Mouse (Mus musculus) forebrain, embryonic 13.5 days (tissue): ENCODE measurements around the gene Adarb2. TPM values are rescaled to one million over a fixed set of nuclear protein-coding genes. Genes with fewer than 3 reads are reported as not detected.

Experiments
- ATAC-seq: fragments of 200-750 bp; cut with Nextera tagmentation; 2 replicates; pipeline ENCODE4 v1.8.0; 2017
- H3K27ac ChIP-seq: fragments of 300-500 bp; sonication (generic); 2 replicates; pipeline ENCODE4 v1.5.1; 2015; ENCODE audit warnings: inconsistent platforms, mild to moderate bottlenecking, moderate library complexity
- H3K27me3 ChIP-seq: fragments of 300-500 bp; sonication (generic); 2 replicates; pipeline ENCODE4 v1.6.1; 2015; ENCODE audit warnings: mild to moderate bottlenecking, inconsistent platforms
- H3K36me3 ChIP-seq: fragments of 300-500 bp; sonication (generic); 2 replicates; pipeline ENCODE4 v1.6.1; 2015; ENCODE audit warnings: mild to moderate bottlenecking, inconsistent platforms; ENCODE audit not compliant: poor library complexity, severe bottlenecking
- H3K4me1 ChIP-seq: fragments of 300-500 bp; sonication (generic); 2 replicates; pipeline ENCODE4 v1.6.1; 2015; ENCODE audit warnings: inconsistent platforms
- H3K4me2 ChIP-seq: fragments of 300-500 bp; sonication (generic); 2 replicates; pipeline ENCODE4 v1.6.1; 2015; ENCODE audit warnings: inconsistent platforms, mild to moderate bottlenecking, moderate library complexity
- H3K4me3 ChIP-seq: fragments of 300-500 bp; sonication (generic); 2 replicates; pipeline ENCODE4 v1.5.1; 2015; ENCODE audit warnings: mild to moderate bottlenecking, inconsistent platforms
- H3K9ac ChIP-seq: fragments of 300-500 bp; sonication (generic); 2 replicates; pipeline ENCODE4 v1.6.1; 2015; ENCODE audit warnings: mild to moderate bottlenecking, inconsistent platforms
- H3K9me3 ChIP-seq: fragments of 300-500 bp; sonication (generic); replicated peaks from 2 replicates; pipeline ENCODE4 v1.6.1; 2016; ENCODE audit warnings: inconsistent platforms
- WGBS: fragments of 180-500 bp; shearing (Covaris S2); methylation state at CpG from one replicate; pipeline ENCODE4 v1.1.7; 2015; 5-methylcytosine and 5-hydroxymethylcytosine counted together
- polyA plus RNA-seq: library from polyadenylated mRNA; unstranded; fragments of >200 nt; fragmentation: Nextera tagmentation; extraction: Ambion mirVana; gene quantifications from 2 replicates; pipeline ENCODE4 v1.2.1, GENCODE M21; 2015

Gene Adarb2
- polyA plus RNA-seq, 1 experiment from 2014 or later = 8.9 TPM

DNA sequence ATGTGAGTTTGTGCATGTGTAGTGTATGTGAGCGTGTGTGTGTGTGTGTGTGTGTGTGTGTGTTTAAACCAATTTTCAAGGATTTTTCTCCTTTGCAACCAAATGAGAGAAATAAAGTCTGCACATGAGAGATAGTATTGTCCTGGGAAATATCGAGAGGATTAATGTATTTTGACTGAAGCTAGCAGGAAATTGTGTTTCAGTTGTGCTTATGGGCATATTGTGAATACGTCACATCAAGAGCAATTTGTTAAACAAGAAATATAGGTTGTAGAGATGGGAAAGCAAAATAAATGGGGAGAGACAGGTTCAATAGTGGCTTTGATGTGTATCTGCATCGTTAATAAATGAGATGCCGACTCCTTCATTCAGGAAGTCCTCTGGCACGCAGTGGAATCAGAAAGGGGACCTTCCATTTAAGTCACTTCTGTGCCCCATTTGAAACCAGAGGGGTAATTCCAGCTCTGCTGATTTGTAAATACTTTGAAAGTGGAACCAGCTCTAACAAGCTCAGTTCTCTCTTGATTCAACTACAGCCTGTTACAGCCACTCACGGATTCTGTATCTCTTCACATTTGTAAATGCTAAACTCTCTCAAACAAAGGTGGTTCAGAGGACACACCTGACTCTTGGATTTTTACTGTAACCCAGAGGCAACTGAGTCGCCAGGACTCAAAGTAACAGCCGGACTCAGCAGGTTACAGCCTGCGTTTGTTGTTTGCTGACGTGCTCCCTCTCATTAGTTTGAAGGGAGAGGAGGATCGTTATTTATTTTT lies 265.1 kb downstream of the Adarb2 start:
- WGBS = 57% methylated on average over 12 of the region's 12 CpGs
- H3K9me3 ChIP-seq = no peaks in the 10 kb centered on the region
- no peak overlapping the region for H3K9ac ChIP-seq
- no peaks in the 10 kb centered on the region for H3K36me3 ChIP-seq
- no peaks in the 10 kb centered on the region for H3K27me3 ChIP-seq
- no peaks in the 10 kb centered on the region for H3K4me1 ChIP-seq
- no peak overlapping the region for H3K4me2 ChIP-seq
- no peak overlapping the region for H3K27ac ChIP-seq
- ATAC-seq = no peak
- no peak overlapping the region for H3K4me3 ChIP-seq

DNA sequence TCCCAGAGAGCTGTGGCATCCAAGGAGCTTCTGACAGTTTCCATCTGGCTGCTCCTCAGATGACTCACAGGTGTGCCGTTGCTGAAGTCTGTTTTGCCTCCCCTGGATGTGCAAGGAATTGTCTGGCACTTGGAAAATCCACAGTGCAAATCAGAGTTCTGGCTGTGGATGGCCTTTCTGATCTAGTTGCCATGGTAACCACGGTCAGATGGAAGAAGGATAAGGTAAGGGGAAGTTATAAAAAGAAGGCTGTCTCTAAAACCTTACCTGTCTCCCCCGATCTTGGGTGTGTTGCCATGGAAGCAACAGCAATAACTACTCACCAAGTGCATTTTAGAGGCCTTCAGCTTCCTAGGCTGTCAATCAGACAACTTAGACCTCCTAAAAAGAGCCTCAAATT lies 273.6 kb downstream of the Adarb2 start:
- WGBS = 72% methylated on average over 3 of the region's 3 CpGs
- H3K9ac ChIP-seq = no peak overlapping the region
- H3K9me3 ChIP-seq = no peaks in the 10 kb centered on the region
- H3K27ac ChIP-seq = no peak overlapping the region
- no peaks in the 10 kb centered on the region for H3K36me3 ChIP-seq
- no peak for ATAC-seq
- no peaks in the 10 kb centered on the region for H3K4me1 ChIP-seq
- H3K4me3 ChIP-seq = no peak overlapping the region
- no peaks in the 10 kb centered on the region for H3K27me3 ChIP-seq
- no peak overlapping the region for H3K4me2 ChIP-seq

DNA sequence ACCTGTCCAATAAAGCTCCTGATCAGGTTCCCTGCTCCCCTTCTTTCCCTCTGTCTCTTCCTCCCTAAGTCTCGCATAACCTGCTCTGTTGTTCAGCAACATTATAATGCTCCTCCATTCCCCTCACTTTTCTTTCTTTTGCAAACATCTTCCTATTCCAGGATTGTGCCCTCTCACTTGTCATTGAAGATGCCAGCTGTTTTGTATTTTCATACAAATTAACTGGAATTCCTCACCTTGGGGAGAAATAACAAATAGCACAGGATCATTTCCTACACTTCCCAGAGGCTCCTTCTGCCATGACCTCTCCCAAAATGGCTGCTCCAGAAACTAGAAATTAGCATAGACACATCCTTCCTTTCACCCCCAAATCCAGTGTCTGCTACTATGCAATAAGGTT lies 276.1 kb downstream of the Adarb2 start:
- Histone ChIP-seq H3K36me3 (no peaks in the 10 kb centered on the region), H3K4me1 (no peaks in the 10 kb centered on the region), H3K4me3 (no peak overlapping the region), H3K9ac (no peak overlapping the region), H3K27me3 (no peaks in the 10 kb centered on the region), H3K4me2 (no peak overlapping the region), H3K27ac (no peak overlapping the region), H3K9me3 (no peaks in the 10 kb centered on the region)
- ATAC-seq = no peak
- 98% methylated on average over 1 of the region's 1 CpGs for WGBS

DNA sequence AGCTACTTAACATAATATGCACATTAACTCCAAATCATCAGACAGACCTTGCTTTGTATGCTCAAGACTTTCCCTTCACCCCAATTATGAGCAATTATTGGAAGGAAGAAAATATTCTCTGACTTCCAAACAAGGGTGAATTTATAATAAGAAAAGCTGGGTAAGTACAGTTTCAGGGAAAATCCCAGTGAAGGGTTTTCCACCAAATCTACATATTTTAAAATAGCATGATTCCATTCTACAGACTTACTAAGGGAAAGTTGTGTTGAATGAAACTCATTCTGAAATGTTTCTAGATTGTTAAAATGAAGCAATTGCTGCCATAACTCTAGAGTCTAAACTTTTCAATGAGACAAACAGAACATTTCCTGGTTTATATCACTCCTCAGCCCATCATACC lies 277.3 kb downstream of the Adarb2 start:
- no peak overlapping the region for H3K4me3 ChIP-seq
- no peaks in the 10 kb centered on the region for H3K36me3 ChIP-seq
- no peaks in the 10 kb centered on the region for H3K9me3 ChIP-seq
- H3K9ac ChIP-seq = no peak overlapping the region
- no peak for ATAC-seq
- no peaks in the 10 kb centered on the region for H3K27me3 ChIP-seq
- H3K27ac ChIP-seq = no peak overlapping the region
- H3K4me1 ChIP-seq = peaks cover 2% of the 10 kb centered on the region; the same call in 1 of the 2 replicates
- H3K4me2 ChIP-seq = no peak overlapping the region

DNA sequence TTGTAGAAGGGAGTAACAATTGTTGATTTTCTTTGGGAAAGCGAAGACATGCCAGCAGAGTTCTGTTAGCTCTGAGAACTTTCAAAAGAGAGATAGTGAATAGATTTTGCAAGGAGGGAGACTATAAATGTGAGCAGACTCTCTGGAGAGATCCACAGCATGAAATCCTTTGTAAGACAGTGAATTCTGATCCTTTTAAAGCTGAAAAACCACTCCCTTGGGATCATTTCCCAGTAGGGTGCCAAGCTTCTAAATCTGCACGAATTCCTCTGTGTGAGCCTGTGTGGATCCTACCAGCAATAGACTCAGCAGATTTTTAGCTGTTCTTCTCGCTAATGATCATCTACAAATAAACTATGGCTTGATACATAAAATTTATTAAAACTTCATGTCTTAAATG lies 278.7 kb downstream of the Adarb2 start:
- H3K9me3 ChIP-seq = no peaks in the 10 kb centered on the region
- WGBS = 34% methylated on average over 3 of the region's 3 CpGs

DNA sequence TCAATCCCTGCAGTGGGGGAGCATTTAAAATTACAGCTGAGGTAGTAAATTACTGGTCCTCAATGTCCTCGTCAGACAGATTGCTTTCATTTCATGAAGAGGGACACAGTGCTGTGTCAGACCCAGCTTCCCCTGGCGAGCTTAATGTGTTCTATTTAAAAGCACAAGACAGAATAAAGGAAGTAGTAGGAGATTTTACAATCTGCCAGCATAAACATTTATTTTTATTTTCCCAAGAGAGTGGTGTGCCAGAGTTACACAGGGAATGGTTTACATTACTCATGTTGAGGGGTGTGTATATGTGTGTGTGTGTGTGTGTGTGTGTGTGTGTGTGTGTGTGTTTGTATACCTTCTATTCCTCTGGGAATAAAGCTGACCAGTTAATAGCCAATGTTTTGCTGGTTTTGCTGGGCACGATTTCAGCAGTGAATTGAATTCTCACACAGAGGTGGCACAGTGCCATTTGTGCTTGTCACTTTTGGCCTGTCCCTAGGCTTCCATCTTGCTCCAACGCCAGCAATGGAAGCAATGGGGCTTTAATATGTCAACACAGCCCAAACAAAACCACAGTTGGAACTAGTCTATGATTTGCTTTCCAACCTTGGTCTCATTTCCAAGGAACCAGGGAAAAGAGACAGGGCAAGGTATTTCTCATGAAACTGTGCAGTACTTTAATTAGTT lies 282.1 kb downstream of the Adarb2 start:
- Histone ChIP-seq H3K27ac (peak overlapping the region; percentile 65), H3K4me3 (no peak overlapping the region), H3K27me3 (no peaks in the 10 kb centered on the region), H3K9me3 (no peaks in the 10 kb centered on the region), H3K9ac (no peak overlapping the region), H3K4me2 (no peak overlapping the region), H3K36me3 (no peaks in the 10 kb centered on the region), H3K4me1 (peaks cover 5% of the 10 kb centered on the region; the same call in 1 of the 2 replicates)
- WGBS = 39% methylated on average over 4 of the region's 4 CpGs
- peak; percentile 84 for ATAC-seq

More for the DNA sequence above, 278.7 kb downstream of the Adarb2 start:
- no peak overlapping the region for H3K4me2 ChIP-seq
- H3K27me3 ChIP-seq = no peaks in the 10 kb centered on the region
- ATAC-seq = no peak
- H3K36me3 ChIP-seq = no peaks in the 10 kb centered on the region
- no peak overlapping the region for H3K9ac ChIP-seq
- H3K4me3 ChIP-seq = no peak overlapping the region
- no peak overlapping the region for H3K27ac ChIP-seq
- peaks cover 5% of the 10 kb centered on the region; the same call in 1 of the 2 replicates for H3K4me1 ChIP-seq

DNA sequence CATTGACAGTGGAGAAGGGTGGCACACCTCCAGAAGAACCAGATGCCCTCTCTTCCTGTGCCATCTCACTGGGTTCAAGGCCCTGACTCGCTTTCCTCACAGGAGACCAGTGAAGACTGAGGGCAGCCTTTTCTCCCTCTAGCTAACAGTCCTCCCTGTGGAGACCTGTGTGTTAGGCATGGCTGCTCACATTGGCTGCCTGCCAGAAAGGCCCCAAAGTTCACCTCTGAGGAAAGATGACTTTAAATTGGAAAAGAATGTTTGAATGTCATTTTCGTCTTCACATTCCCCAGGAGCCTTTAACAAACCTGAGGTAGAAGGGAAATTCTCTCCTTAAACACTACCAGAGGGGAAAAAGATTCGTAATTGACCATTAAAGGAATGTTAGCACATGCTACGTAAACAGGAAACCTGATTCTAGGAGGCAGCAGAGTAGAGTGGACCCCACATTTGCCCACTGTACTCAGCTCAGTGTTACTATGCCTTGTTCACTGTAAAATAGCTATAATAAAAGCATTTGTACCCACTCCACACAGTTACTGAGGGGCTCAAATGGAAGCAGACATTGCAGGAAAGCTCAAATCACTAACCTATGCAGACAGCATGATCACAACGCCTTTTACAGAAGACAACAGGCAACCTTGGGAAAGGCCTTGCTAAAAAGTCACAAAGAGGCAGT lies 285.2 kb downstream of the Adarb2 start:
- Histone ChIP-seq H3K9ac (no peak overlapping the region), H3K27ac (no peak overlapping the region), H3K4me2 (no peak overlapping the region), H3K4me1 (peaks cover 5% of the 10 kb centered on the region; the same call in 1 of the 2 replicates), H3K9me3 (no peaks in the 10 kb centered on the region), H3K27me3 (no peaks in the 10 kb centered on the region), H3K4me3 (no peak overlapping the region), H3K36me3 (no peaks in the 10 kb centered on the region)
- 83% methylated on average over 5 of the region's 5 CpGs for WGBS
- no peak for ATAC-seq

DNA sequence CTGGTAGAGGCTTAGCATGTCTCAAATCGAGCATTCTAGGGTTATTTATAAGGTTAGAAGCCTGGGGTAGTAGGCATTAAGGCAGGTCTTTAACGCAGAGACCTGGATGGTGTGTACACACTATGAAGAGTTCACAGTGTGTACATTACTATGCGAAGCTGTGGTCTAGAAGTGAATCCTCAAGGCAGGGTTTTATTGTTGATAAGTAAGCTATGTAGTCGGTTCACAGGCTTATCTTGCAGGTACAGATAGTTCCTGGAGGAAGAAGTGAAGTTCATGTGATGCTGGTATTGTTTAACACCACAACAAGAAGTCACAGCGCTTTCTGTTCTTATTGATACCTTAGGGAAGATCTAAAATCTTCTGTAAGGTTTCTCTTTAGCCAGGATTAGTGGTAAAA lies 290.7 kb downstream of the Adarb2 start:
- Histone ChIP-seq H3K9me3 (no peaks in the 10 kb centered on the region), H3K9ac (no peak overlapping the region), H3K27ac (no peak overlapping the region), H3K4me2 (no peak overlapping the region), H3K4me3 (no peak overlapping the region), H3K27me3 (no peaks in the 10 kb centered on the region), H3K36me3 (no peaks in the 10 kb centered on the region), H3K4me1 (no peaks in the 10 kb centered on the region)
- WGBS = 86% methylated on average over 5 of the region's 5 CpGs
- no peak for ATAC-seq

DNA sequence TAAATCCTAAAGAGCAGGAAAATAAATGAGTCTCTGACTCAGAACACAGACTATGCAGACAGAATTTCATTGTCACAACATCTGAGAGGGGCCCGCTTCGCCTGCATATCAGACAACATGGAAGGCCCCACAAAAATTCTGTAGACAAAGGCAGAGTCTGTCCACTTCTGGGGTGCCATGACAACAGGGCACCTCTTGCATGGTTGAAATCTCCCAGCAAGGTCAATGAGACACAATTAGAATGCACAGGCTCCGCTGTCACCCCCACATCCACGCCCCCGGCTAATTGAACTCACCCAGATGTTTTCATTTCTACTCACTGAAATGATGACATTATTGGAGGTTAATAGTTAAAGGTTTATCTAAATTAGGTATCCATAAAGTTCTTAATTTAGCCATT lies 296.9 kb downstream of the Adarb2 start:
- no peak for ATAC-seq
- no peak overlapping the region for H3K4me3 ChIP-seq

DNA sequence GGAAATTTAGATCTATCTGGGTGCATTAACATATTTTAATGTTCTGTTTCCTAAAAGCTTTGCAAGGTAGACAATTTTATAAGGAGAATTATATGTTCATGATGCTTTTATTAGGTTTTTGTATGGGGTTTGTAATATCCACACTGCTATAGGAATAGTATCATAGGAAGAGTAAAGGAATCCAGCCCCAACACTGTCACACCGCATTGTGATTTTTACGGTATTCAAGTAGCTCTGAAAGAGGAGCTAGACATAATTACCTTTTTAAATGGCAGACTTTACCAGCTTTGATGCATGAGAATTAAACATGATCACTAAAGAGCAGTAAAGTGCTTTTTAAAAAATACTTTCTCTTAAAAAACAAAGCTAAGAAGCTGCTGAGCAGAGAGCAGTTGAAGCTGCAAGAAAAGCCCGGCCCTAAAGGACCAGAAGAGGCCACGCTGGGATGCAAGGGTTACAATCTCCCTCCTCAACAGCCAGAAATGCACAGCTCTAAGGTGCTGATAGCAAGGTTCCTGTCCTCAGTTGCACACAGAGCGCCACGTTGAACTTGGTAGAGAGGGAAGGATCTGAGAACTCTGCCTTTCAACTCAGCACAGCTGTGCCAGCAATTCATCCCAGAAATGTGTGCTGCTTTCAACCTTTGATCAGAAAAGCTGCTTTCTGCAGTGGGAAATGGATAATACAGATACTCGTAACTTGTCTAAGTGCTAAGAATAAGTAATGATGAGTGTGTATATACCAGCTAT lies 308.6 kb downstream of the Adarb2 start:
- Histone ChIP-seq H3K4me2 (no peak overlapping the region), H3K27ac (no peak overlapping the region), H3K27me3 (no peaks in the 10 kb centered on the region), H3K4me3 (no peak overlapping the region), H3K9me3 (no peaks in the 10 kb centered on the region), H3K4me1 (no peaks in the 10 kb centered on the region), H3K9ac (no peak overlapping the region), H3K36me3 (no peaks in the 10 kb centered on the region)
- WGBS = 64% methylated on average over 7 of the region's 7 CpGs
- peak; percentile 53; the same call in 1 of the 2 replicates for ATAC-seq

More for the DNA sequence above, 296.9 kb downstream of the Adarb2 start:
- Histone ChIP-seq H3K4me2 (no peak overlapping the region), H3K27ac (no peak overlapping the region), H3K9me3 (no peaks in the 10 kb centered on the region), H3K27me3 (no peaks in the 10 kb centered on the region), H3K4me1 (no peaks in the 10 kb centered on the region), H3K36me3 (no peaks in the 10 kb centered on the region), H3K9ac (no peak overlapping the region)
- WGBS = 55% methylated on average over 5 of the region's 5 CpGs

DNA sequence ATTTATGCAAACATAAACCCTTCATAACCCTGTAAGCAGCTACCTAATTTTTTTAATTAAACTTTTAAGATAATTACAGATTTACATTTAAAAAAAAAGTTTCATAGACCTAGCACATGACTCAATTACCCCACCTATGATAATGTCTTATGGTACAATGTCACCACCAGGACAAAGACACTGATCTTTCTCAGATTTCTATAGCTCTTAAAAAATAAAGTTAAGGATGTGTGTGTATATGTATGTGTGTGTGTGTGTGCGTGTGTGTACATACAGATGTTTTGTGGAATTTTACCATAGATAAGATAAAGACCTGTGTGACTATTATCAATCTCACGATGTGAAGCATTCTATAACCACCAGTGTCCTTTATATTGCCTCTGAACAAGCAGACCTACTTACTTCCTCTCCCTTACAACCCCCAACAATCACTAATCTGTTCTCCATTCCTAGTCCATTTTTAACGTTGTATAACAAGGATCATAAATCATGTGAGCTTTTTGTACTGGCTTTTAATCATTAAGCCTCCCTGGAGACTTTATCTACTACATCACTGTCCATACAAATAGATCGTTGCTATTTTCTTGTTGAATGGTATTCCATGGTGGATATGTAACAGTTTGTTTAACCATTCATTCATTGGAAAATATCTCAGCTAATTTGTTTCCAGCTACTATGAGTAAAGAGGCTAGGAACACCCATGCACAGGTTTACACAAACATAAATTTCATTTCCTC lies 313.5 kb downstream of the Adarb2 start:
- Histone ChIP-seq H3K27me3 (no peaks in the 10 kb centered on the region), H3K4me2 (no peak overlapping the region), H3K9ac (no peak overlapping the region), H3K9me3 (no peaks in the 10 kb centered on the region), H3K4me3 (no peak overlapping the region), H3K27ac (no peak overlapping the region), H3K36me3 (no peaks in the 10 kb centered on the region), H3K4me1 (no peaks in the 10 kb centered on the region)
- 80% methylated on average over 4 of the region's 4 CpGs for WGBS
- ATAC-seq = no peak
